Mouse (Mus musculus) Muller cell, postnatal 12 days (primary cell): ENCODE data around the gene Glrx2.
"Not testable (repeated sequence)": the region's sequence is repeated elsewhere in the genome, so short reads cannot be mapped to it uniquely, and the experiment has no call there.

ENCODE experiments used
- DNase-seq: peaks from one replicate; pipeline ENCODE4 v3.0.0-alpha.2; 2015; ENCODE audit errors: inconsistent ontology term

Gene Glrx2

DNA sequence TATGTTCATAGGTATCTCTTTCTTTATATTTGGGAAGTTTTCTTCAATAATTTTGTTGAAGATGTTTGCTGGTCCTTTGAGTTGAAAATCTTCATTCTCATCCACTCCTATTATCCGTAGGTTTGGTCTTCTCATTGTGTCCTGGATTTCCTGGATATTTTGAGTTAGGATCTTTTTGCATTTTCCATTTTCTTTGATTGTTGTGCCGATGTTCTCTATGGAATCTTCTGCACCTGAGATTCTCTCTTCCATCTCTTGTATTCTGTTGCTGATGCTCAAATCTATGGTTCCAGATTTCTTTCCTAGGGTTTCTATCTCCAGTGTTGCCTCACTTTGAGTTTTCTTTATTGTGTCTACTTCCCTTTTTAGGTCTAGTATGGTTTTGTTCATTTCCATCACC is at the start of gene Glrx2:
TSS of gene Glrx2 (plus strand) at position 301 of the 400 bp plus-strand sequence.
- DNase-seq, result not testable (repeated sequence)

DNA sequence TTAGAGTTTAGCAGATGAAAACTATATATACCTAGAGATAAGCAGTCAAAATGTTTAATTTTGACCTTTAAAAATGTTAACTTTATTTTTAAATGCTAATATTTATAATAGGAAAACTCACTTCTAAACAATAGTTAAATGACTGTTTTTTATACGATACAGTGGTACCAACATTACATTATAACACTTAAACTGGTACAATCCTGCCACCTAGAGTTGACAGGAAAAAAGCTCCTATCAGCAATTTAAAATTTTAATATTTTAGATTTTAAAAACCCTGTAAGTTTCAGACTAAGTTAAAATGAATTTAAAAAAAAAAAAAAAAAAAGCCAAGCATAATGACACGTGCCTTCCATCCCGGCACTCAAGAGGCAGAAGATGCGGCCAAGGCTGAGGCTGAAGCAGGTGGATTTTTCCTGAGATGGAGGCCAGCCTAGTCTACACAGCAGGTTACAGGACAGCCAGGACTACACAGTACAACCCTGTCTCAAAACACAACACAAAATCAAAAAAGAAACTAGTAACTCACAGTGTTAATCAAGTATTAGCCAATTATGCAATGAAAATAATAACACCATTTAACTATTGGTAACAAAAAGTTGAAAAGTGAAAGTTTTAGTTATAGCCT is 40.3 kb upstream of the Glrx2 start:
- no peak for DNase-seq

DNA sequence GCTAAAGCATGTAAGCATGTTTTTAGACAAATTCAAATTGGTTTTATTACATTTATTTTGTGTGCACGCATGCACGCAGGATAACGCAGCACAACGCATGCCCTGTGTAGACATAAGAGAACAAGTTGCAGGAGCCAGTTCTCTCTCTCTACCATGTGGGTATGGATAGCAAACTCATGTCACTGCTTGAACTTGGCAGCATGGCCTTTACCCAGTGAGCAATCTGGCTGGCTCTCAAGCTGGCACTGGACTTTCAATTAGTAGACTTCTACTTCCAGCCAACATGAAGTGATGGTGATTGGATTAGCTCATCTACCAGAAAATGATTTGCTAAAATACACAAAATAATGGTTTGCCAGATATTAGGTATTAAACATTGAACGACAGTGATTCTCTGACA is 35.0 kb upstream of the Glrx2 start:
- DNase-seq, result peak; percentile 66

DNA sequence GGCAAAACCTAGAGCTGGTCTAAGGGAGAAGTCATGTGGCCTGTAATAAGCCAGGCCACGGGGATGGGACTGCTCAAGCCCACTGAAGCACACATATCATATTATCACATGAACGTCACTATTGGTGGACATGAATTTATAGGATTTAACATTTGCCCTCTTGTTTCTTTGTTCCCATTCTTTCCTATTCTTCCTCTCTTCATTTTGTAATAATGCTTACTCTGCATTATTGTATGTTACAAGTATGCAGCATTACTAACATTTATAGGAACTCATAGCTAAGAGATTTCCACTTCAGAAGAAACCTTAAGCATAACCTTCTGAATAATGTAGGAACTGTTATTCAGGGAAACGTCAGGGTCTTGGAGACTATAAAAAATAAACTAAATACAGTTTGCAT is 31.3 kb upstream of the Glrx2 start:
- no peak for DNase-seq

DNA sequence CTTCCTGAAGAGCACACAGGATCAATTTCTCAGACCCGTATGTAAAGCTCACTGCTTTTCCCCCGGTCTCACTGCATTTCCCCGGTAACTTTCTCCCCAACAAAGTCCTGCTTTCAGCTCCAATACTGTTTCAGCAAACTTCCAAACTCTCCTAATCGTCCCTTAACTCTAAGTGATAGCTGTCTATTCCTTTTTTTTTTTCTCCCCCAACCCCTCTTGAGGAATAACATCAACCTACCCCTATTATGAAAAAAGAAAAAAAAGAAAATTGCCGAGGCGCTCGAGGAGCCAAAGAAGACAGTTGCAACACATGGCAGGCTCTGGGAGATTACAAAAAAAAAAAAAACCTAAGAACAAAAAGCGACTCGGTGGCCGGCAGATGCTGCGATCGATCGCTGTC is 14.4 kb upstream of the Glrx2 start:
- no peak for DNase-seq

DNA sequence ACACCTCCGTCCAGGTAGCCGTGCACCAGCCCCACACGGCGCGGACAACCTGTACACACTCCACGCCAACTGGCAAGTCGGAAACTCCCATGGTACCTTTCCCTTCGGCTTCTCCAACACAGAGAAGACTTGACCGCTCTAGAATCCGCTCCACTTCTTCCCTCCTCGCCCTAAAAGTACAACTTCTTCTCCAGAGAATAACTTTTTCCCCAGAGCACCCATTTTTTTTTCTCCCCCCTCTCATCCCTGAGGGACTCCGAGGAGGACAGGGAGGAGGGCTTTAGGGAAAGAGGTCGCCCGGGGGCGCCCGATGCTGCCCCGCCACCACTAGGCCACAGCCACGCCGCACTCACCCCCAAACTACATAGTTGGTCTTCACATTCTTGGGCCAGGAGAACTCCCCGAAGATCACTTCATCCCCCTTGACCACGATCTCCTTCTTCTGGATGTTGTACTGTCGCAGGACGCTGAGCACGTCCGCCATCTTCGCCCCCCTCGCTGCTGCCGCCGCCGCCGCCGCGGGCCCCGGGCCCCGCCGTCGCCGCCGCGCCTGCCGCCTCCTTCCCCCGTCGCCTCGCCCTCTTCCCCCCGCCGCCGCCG is 13.9 kb upstream of the Glrx2 start:
- peak; percentile 59 for DNase-seq

DNA sequence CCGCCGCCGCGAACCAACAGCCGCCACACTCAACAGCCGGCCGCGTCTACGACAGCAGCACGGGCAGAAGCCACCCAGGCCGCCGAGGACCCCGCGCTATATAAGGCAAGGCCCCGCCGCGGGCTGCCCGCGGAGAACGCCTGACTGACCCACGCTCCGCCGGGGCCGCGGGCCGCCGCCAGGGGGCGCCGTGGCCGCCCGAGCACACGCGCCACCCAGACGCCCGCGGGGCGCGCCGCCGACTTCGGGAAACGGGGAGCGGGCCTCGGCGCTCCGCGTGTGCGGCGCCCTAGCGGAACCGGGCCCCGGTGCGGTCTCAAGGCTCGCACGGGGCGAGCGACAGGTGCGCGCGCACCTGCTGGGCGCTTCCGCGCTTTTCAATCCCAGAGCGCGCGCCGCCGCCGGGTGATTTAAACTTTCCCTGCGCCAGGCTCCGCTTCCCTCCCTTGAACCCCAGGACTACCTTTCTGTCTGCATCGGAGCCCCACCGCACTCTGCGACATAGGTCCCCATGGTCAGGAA is 13.3 kb upstream of the Glrx2 start, which contains the start of gene Cdc73:
TSS of gene Cdc73 (minus strand) at position 153 of the 522 bp plus-strand sequence.
- peak; percentile 94 for DNase-seq

DNA sequence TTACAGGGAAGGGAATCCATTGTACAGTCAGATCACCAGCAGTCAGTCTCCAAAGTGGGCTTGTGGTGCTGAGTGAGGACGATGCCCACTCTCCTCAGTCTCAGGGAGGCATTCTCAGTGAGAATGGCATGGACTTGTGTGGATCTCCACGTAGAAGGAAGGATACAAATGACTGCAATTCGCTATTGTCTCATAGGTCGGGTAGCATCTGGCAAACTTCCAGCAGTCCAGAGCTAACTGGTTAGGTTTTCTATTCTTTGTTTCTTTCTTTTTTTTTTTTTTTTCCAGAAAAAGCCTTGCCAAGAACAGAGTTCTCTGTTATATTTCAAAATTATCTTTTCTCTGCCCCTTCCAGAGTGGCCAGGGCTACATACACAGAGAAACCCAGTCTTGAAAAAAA is 9.1 kb upstream of the Glrx2 start:
- no peak for DNase-seq

DNA sequence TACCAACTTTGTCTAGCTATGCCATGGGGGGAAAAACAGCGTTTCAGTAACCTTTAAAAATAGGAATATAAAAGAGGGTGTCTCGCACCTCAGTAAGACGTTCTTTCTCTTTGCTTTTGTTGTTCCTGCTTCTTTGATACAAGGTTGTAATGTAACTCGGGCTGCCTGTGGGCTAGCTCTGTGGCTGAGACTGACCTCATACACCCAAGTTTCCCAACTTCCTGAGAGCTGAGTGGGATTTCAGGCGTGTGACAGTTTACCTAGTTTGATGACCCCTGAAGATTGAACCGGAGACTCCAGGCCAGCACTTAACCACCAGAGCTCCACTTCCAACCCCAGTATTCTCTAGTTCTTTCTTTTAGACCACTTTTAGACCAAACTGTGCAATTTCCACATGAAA is 7.8 kb upstream of the Glrx2 start:
- DNase-seq, result no peak

DNA sequence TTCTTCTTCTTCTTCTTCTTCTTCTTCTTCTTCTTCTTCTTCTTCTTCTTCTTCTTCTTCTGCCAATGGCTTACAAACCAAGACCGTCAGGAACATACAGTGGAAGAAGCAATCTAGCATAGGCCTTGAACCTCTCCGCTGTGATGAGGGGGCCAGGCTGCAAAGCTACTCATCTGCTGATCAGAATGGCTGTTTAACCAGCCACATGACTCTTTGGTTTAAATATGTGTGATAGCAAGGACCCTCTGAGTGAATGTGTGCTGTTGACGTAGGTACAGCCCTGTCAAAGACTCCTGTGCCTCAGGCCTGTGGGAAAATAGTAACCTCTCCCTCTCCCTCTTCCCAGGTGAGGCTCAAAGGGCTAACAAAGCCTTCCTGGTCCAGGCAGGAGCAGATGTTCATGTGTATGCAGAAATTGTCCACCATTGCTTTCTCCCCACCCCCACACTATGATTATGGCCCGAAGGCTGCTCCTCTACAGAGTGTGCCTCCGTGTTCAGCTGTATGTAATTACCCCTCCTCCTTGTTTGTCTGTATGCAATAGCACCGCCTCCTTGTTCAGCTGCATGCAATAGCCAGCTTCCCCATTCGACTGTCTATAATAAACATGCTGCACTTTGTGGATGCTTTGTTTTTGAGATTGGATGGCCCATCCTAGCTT is 6.0 kb upstream of the Glrx2 start:
- no peak for DNase-seq

DNA sequence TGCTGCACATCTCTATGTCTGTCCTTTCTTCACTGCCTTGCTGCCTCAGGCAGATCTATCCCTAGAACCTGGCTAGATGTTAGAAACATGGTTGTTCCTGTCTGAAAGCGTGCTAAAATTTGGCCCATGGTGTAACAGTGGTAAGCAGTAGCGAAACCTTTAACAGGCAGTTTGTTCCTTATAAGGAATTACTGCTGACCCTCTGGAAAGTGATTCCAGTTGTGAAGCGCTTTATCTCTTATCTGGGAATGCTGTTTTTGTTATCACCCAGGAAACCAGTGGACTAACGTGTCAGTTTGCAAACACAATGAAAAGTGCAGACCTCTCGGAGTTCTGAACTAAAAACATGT is 5.5 kb upstream of the Glrx2 start:
- DNase-seq, result no peak

DNA sequence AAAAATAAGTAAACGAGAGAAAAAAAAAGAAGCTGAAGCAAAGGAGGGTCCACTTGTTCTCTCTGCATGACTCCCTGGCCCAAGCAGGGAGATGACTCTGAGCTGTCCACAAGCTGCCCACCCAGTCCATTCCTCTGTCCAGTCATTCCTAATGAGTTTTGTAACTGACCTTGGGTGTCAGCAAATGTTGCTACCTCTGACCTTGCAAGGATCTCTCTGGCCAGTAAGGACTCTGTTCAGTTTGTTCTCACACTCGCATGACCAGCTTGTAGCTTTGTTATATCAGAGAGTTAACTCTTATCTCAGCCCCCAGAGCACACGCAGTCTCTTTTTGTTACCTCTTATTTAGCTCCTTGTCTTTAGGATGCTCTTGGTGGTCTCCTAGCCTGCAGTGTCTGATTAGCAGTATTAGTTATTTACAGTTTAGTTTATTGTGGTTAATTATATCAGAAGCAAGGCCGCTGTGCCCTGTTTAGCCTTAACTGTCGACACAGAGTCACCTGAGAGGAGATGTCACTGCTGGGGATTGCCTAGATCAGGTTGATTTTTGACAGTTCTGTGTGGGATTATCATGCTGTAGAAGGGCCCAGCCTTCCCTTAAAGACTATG is 8.4 kb downstream of the Glrx2 start:
- DNase-seq, result no peak

DNA sequence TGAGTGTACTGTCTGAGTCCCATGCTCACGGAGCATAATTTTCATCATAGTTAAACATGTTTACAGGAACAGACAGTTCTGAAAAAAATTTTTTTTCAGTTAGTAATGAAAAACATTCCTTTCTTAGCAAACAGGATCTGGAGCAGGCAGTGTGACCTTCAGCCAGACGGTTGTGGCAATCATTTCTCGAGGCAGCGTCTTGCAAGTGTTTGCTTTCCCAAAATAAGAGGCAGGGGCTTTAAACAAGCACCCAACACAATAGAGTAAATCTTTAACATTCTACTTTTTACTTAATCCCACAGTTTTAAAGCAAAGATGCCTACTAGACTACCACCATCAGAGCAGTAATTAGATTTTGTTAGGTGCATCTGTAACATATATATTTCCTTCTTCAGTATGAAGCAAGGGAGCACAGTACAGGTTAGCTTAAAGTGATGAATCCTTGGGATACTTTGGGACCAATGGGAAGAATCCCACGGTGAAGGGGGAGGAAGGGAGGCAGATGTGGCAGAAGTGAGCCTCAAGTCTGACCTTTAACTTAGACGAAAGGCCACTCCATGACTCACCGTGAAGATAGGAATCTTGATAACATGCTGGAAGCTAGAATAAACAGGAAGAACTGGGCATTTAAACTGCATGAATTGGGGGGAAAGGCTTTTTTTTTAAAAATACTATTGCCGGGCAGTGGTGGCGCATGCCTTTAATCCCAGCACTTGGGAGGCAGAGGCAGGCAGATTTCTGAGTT is 11.7 kb downstream of the Glrx2 start:
- DNase-seq, result no peak

DNA sequence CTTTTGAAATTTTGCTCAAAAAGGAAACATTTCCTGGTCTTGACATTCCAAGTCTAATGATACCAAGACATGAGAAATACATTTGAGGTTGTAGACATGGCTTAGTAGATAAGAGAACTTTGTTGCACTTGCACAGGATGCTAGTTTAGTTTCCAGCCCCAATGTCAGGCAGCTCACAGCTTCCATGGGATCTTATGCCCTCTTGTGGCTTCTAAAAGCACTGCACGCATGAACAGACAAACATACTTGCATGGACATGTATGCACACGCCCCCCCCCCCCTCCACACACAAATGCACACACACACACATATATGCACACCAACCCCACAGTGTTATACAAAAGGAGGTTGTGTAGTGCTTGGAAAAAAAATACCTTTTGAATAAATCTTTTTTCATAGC is 14.8 kb downstream of the Glrx2 start:
- DNase-seq, result peak; percentile 6

DNA sequence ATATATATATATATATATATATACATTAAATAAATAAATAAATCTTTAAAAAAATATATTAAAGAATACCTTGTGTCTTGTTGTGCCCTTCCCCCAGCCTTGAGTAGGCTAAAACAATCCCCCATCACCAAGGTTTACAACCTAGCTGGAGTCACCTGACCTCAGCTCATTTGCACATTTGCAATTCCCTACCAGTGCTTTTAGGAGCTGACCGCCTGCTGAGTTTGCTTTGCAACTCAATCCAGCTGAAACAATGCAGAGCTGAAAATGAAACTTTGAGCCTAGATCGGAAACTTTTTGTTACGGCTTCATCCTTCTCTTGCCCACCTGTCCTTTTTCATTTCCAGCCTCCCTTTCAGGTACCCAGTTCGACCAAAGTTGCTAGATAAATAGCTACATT is 15.6 kb downstream of the Glrx2 start:
- no peak for DNase-seq

DNA sequence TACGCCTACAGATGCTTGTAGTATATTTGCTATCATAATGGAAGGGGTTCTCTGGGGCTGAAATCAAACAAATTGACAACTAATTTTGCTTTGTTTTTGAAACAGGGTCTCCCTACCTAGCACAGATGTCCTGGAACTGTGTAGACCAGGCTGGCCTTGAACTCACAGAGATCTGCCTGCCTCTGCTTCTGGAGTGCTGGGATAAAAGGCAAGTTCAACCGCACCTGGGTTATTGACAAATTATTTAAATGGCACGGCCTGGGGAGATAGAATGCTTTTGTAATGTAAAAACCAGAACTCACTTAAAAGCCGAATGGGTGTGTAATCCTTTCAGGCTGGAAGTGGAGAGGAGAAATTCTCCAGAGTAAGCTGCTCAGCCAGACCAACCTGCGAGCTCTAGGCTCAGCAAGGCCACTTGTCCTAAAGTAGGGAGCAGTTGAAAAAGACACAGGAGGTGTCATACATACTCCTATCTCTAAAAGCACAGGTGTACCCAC is 17.8 kb downstream of the Glrx2 start:
- DNase-seq, result no peak

DNA sequence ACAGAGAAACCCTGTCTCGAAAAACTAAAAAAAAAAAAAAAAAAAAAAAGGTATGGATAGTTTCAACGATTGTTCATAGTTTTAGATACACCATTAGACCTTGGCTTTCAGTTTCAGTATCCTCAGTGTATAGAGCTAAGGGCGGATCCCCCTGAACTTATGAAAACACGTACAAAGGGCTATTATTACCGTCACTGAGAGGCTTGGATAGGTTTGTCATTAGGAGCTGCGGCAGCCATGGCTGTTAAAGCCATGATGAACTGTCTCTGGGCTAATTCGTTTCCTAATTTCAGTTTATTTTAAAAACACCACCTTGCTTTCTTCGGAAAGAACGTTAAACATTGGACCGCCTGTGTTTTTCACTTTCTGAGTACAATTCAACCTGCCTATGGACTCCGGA is 22.7 kb downstream of the Glrx2 start:
- DNase-seq, result peak; percentile 5

DNA sequence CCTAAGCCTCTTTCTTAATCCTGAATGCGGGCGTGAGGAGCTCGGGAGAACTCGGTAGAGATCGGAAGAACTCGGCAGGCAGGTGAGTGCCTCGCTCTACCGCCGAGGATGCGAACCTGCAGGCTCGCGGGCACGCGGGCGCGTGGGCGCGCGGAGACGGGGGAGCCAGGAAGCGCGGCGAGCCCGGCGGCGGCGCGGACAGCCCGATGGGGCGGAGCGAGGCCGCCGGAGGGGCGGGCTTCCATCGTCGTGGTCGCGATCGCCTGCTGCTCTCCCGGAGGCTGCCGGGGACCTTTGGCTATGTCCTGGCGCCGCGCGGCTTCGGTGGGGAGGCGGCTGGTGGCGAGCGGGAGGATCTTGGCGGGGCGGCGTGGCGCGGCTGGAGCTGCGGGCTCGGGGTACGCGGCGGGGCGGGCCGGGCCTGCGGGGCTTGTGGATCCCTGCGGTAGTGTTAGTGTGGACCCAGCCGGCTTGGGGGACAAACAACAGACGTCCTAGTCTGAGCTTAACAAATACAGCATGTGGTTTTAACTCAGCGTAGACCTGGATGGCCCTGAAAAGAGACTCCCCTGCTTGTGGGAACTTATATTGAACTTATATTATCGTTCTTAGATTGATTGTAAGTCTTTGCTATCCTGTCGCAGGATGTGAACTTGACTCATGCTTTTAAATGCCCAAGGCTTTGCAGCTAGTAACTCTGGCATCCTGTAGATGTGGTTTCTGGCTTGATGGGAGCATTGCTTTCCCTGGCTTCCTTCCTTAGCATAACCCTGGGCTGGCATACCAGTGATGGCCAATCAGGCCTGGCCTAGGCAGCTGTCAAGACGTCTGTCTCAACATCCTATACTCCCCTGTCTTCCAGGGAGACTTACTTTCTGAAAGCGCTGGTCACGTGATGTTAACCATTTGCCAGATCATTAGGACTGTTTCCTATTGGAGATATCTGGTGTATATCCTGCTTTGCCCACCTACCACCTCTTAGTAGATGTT is 23.5 kb downstream of the Glrx2 start:
- peak; percentile 90 for DNase-seq

DNA sequence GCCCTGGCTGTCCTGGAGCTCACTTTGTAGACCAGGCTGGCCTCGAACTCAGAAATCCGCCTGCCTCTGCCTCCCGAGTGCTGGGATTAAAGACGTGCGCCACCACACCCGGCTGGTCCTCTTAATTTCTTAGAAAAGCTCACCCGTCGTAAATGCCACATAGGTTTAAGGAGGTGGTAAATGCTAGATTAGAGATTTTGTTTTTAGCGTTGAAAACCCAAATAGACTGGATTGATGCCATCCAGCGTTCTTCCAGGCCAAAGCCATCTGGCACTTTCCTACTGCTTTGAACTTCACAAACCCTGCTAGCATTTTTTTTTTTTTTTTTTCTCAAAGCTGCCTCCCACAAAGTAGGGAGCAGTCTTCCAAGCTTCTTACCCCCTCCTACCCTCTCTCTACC is 24.4 kb downstream of the Glrx2 start:
- no peak for DNase-seq

DNA sequence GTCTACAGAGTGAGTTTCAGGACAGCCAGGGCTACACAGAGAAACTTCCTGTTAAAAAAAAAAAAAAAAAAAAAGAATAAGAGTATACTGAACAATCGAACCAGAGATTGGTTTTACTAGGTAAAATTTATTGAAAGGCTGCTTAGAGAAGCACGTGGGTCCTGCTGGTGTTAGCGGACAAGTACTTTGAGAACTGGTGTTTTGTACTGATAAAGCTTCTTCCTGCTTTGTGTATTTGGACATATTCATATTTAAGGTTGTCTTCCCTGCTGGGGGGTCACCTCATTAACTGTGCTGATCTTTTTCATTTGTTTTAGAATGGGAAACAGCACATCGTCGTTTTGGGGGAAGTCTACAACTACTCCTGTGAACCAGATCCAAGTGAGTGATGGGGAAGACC is 25.2 kb downstream of the Glrx2 start:
- DNase-seq, result no peak

DNA sequence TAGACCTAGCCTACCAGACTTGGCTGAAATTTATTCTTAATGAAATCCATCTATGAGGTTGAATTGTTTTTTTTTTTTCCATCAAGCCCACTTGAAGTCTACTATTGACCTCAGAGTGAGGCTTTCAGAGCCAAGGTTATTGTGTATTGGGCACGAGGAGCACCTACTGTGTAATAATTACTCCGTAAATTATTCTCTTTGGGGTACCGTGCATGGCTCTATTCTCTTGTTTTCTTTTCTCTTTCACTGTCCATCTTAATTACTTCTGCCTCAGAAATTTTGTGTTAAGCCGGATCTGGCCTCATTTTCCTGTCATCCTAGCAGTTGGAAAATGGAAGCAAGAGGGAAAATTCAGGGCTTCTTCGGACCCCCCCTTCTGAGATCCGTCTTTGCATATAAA is 26.0 kb downstream of the Glrx2 start:
- peak; percentile 5 for DNase-seq
